Mouse (Mus musculus) forebrain, embryonic 13.5 days (tissue): ENCODE results near the gene Senp2. TPM values are rescaled to one million over a fixed set of nuclear protein-coding genes. Genes with fewer than 3 reads are reported as not detected.

Source experiments
- polyA plus RNA-seq: library from polyadenylated mRNA; unstranded; fragments of >200 nt; fragmentation: Nextera tagmentation; extraction: Ambion mirVana; gene quantifications from 2 replicates; pipeline ENCODE4 v1.2.1, GENCODE M21; 2015

The Senp2 gene
- polyA plus RNA-seq, 1 experiment from 2014 or later = 50.7 TPM

Other genes with a start within 250 kb of the Senp2 start
- gene Ehhadh, start 221.7 kb upstream of the Senp2 start, polyA plus RNA-seq = 0.59 and 0.61 TPM in 2 replicates
- 4.3 and 4.5 TPM in 2 replicates for gene Map3k13, start 215.1 kb upstream of the Senp2 start, polyA plus RNA-seq
- gene Tmem41a, start 61.9 kb upstream of the Senp2 start, polyA plus RNA-seq = 23.6 and 26.2 TPM in 2 replicates
- 0.22 and 0.30 TPM in 2 replicates for gene Liph, start 13.8 kb upstream of the Senp2 start, polyA plus RNA-seq
- 52.7 and 55.3 TPM in 2 replicates for gene Igf2bp2, start 153.8 kb downstream of the Senp2 start, polyA plus RNA-seq